Mouse (Mus musculus) adrenal gland, adult 8-10 months (tissue): ENCODE measurements at regions not wholly inside any gene's neighbourhood (a gene's known extent, or its start where the extent isn't known, plus 50 kb on each side); places are given as distances from the start of the nearest gene placed in this dataset.
A peak's percentile ranks its signal among the peaks of the same experiment; 100 is the strongest.

Experiments
- DNase-seq: peaks from one replicate; pipeline ENCODE4 v3.0.0; 2022

GRCm38 (mm10) chr11:43952151-43952550 lies 51.1 kb upstream of the Adra1b start:
- DNase-seq, result no peak

GRCm38 (mm10) chr11:43958241-43958975 lies 57.4 kb upstream of the Adra1b start:
- DNase-seq, result no peak

- DNase-seq, result no peak
These were observed 57.9 kb upstream of the Adra1b start for GRCm38 (mm10) chr11:43958976-43959315.

GRCm38 (mm10) chr11:43960348-43961105 lies 59.5 kb upstream of the Adra1b start:
- DNase-seq, result no peak

GRCm38 (mm10) chr11:43961398-43962070 lies 60.5 kb upstream of the Adra1b start:
- DNase-seq, result no peak

GRCm38 (mm10) chr11:43967764-43968163 lies 66.8 kb upstream of the Adra1b start:
- DNase-seq, result no peak

GRCm38 (mm10) chr11:43971886-43972285 lies 70.9 kb upstream of the Adra1b start:
- no peak for DNase-seq

- DNase-seq, result no peak
These were observed 75.0 kb upstream of the Adra1b start for GRCm38 (mm10) chr11:43976024-43976423.

- no peak for DNase-seq
These were observed 78.4 kb upstream of the Adra1b start for GRCm38 (mm10) chr11:43979406-43979805.

GRCm38 (mm10) chr11:43980444-43980843 lies 79.4 kb upstream of the Adra1b start:
- DNase-seq, result no peak

GRCm38 (mm10) chr11:43989911-43990430 lies 89.0 kb upstream of the Adra1b start:
- peak; percentile 66 for DNase-seq

- no peak for DNase-seq
These were observed 91.0 kb upstream of the Adra1b start for GRCm38 (mm10) chr11:43992011-43992471.

GRCm38 (mm10) chr11:43998046-43998725 lies 97.2 kb upstream of the Adra1b start:
- peak; percentile 18 for DNase-seq

- DNase-seq, result no peak
These were observed 99.0 kb upstream of the Adra1b start for GRCm38 (mm10) chr11:44000056-44000455.

GRCm38 (mm10) chr11:44001843-44002589 lies 101.0 kb upstream of the Adra1b start:
- no peak for DNase-seq

- no peak for DNase-seq
These were observed 101.9 kb upstream of the Adra1b start for GRCm38 (mm10) chr11:44002716-44003522.

GRCm38 (mm10) chr11:44007526-44008040 lies 106.6 kb upstream of the Adra1b start:
- no peak for DNase-seq

- no peak for DNase-seq
These were observed 111.3 kb upstream of the Adra1b start for GRCm38 (mm10) chr11:44012314-44012713.

GRCm38 (mm10) chr11:44013841-44014240 lies 112.8 kb upstream of the Adra1b start:
- DNase-seq, result no peak

GRCm38 (mm10) chr11:44021638-44022037 lies 120.6 kb upstream of the Adra1b start:
- DNase-seq, result no peak

- no peak for DNase-seq
These were observed 126.0 kb upstream of the Adra1b start for GRCm38 (mm10) chr11:44027046-44027445.
